Mouse (Mus musculus): ENCODE results near the gene 4921539E11Rik.

GRCm38 (mm10) chr4:103197401-103197800 lies 93.3 kb downstream of the 4921539E11Rik start:
- TF ChIP-seq CTCF (IDR thresholded peaks at IDR 0.05) = no peak
- TF ChIP-seq EP300 (IDR thresholded peaks at IDR 0.05) = no peak
